Mouse (Mus musculus) adipocyte (in vitro differentiated cells): ENCODE data around the gene Inafm1.
"Not testable (repeated sequence)": the region's sequence is repeated elsewhere in the genome, so short reads cannot be mapped to it uniquely, and the experiment has no call there.

ENCODE experiments used
- DNase-seq: peaks from one replicate; pipeline ENCODE4 v3.0.0-alpha.2; 2016; ENCODE audit warnings: low spot score

Inafm1 gene

GRCm38 (mm10) chr7:16297616-16298015, 24.2 kb upstream of the Inafm1 start:
- no peak for DNase-seq

- DNase-seq = peak; percentile 47
Observed at GRCm38 (mm10) chr7:16296766-16297390, 23.5 kb upstream of the Inafm1 start.

- no peak for DNase-seq
Observed at GRCm38 (mm10) chr7:16296146-16296545, 22.7 kb upstream of the Inafm1 start.

- DNase-seq = peak; percentile 62
Observed at GRCm38 (mm10) chr7:16295321-16295900, 22.0 kb upstream of the Inafm1 start.

GRCm38 (mm10) chr7:16294837-16295236, 21.4 kb upstream of the Inafm1 start:
- peak; percentile 89 for DNase-seq

- DNase-seq = peak; percentile 48
Observed at GRCm38 (mm10) chr7:16294346-16294745, 20.9 kb upstream of the Inafm1 start.

GRCm38 (mm10) chr7:16287791-16288190, 14.4 kb upstream of the Inafm1 start:
- DNase-seq = no peak

GRCm38 (mm10) chr7:16287016-16287415, 13.6 kb upstream of the Inafm1 start:
- no peak for DNase-seq

- DNase-seq = peak; percentile 99
Observed at GRCm38 (mm10) chr7:16286026-16286961, 12.9 kb upstream of the Inafm1 start, which contains the start of gene Ccdc9. Gene Ccdc9, minus strand, starts transcription at chr7:16286795.

- no peak for DNase-seq
Observed at GRCm38 (mm10) chr7:16285450-16286025, 12.1 kb upstream of the Inafm1 start.

GRCm38 (mm10) chr7:16284904-16285303, 11.5 kb upstream of the Inafm1 start:
- no peak for DNase-seq

GRCm38 (mm10) chr7:16284001-16284400, 10.6 kb upstream of the Inafm1 start:
- no peak for DNase-seq

- DNase-seq = no peak
Observed at GRCm38 (mm10) chr7:16282334-16282733, 8.9 kb upstream of the Inafm1 start.

- DNase-seq = no peak
Observed at GRCm38 (mm10) chr7:16280721-16281120, 7.3 kb upstream of the Inafm1 start.

GRCm38 (mm10) chr7:16274922-16275890, 1.8 kb upstream of the Inafm1 start:
- DNase-seq = no peak

GRCm38 (mm10) chr7:16273766-16274140, 336 bp upstream of the Inafm1 start:
- DNase-seq = no peak

GRCm38 (mm10) chr7:16272681-16273080, 736 bp downstream of the Inafm1 start:
- peak; percentile 65 for DNase-seq

GRCm38 (mm10) chr7:16271139-16271538, 2.3 kb downstream of the Inafm1 start:
- DNase-seq = no peak

- not testable (repeated sequence) for DNase-seq
Observed at GRCm38 (mm10) chr7:16266593-16266992, 6.8 kb downstream of the Inafm1 start.

- DNase-seq = no peak
Observed at GRCm38 (mm10) chr7:16265856-16266255, 7.6 kb downstream of the Inafm1 start.

GRCm38 (mm10) chr7:16263843-16264242, 9.6 kb downstream of the Inafm1 start:
- DNase-seq = no peak
